Mouse (Mus musculus): Measurements from ENCODE around the gene Cdk14. TPM values are rescaled to one million over a fixed set of nuclear protein-coding genes. Genes with fewer than 3 reads are reported as not detected.

The Cdk14 gene
- total RNA-seq, 4 experiments from 2014 or later = 168 to 203 (median 193) TPM

DNA sequence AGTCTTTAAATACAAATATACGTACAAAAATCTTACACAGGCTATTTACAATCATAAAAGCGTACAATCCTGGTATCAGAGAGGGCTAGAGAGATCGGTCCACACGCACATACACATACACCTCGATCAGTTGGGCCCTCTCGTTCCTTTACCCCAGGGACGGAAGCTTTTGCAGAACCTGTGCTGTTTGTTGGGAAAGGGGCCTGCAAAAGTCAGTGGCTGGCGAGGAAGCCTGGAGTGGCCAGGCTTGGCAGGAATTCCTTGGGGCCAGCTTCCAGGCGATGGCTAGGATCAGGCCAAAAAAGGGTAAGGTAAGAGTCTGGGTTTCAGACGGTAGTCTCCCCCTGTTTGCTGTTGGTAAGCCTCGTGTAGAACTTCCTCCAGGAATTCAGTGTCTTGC is 664.8 kb downstream of the Cdk14 start:
- no peak for DNase-seq (ENCODE audit: low spot score in 2 of 2)

- no peak for DNase-seq (ENCODE audit: low spot score in 2 of 2)
Measured at GRCm38 (mm10) chr5:4754701-4755281, 665.3 kb downstream of the Cdk14 start.

Small RNA genes within 50 kb of the gene (microRNA-seq; reads per million reads assigned to microRNA genes)
- gene Gm25037 = 0 reads per million in 2 experiments
- gene Gm44483 = 0 reads per million in 2 experiments

Other genes with a start within 250 kb of the Cdk14 start
- gene 1700015F17Rik, start 58.8 kb upstream of the Cdk14 start, total RNA-seq (2022) = 1 to 10 TPM; 1.1 to 1.5 (median 1.4) TPM
- gene Cldn12, start 94.6 kb upstream of the Cdk14 start, total RNA-seq (2022) = 10 to 100 TPM; 43.8 to 45.2 (median 44.1) TPM
- 10 to 100 TPM; 10.6 to 12.8 (median 10.9) TPM for gene Gtpbp10, start 139.2 kb upstream of the Cdk14 start, total RNA-seq (2022)
- not detected for gene Gm8773, start 153.5 kb upstream of the Cdk14 start, total RNA-seq (2022)
- gene Cfap69, start 243.9 kb upstream of the Cdk14 start, total RNA-seq (2022) = 10 to 100 TPM; 13.7 to 23.6 (median 21.6) TPM

All from left cerebral cortex, adult 8-10 months (tissue).